Mouse (Mus musculus) B cell, adult 2 months (primary cell): ENCODE measurements around the gene Olfr1344.
"Not testable (repeated sequence)": the region's sequence is repeated elsewhere in the genome, so short reads cannot be mapped to it uniquely, and the experiment has no call there.

Experiments
- DNase-seq, 2 experiments: peaks; one replicate each; pipeline ENCODE4 v3.0.0; 2022

Olfr1344 gene

DNA sequence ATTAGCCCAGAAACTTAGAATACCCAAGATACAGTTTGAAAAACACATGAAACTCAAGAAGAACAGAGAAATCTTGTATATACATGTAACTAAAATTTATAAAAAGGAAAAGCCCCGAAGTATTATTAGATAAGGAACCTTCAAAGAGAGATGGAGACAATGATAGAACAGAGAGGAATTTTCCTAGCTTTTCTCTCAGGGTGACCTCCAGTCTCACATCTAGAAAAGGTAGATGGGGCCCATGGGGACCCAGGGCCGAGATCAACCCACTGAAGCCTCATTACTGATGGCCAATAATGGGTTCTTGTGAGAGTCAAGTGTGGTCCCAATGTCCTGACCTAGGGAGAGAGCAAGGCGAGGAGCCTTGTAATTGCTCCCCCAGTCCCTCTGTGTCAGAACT lies at the start of gene Olfr1344:
Olfr1344 (plus strand) TSS at position 301 of the 400 bp plus-strand sequence.
- DNase-seq = no peak

DNA sequence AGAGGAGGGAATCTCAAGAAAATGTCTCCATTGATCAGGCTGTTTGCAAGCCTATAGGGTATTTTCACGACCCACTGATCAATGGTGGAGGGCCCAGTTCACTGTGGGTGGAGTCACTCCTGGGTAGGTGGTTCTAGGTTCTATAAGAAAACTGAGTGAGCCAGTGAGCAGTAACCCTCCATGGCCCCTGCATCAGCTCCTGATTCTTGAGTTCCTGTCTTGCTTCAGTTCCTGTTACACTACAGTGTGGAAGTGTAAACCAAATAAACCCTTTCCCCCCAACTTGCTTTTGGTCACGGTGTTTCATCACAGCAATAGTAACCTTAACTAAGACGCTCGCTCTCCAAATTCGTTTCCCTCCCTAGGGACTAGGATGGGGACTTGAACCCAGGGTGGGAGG lies 49.5 kb upstream of the Olfr1344 start:
- DNase-seq = no peak

DNA sequence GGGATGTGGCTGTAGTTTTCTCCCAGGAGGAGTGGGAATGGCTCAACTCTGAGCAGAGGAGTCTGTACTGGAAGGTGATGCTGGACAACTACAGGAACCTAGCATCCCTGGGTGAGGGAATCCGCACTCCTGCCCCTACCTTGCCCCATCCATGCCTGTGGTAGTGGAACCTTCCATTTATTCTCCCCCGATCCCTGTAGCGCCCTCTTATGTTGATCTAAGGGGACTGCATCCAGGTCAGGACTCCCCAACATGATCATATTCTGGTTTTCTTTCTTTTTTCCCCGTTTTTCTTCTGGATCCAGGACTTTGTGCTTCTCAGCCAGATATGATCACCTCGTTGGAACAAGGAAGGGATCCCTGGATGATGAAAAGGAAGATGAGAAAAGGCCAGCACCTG lies 49.0 kb upstream of the Olfr1344 start:
- peak in 1 of 2 experiments; percentile 2 for DNase-seq

DNA sequence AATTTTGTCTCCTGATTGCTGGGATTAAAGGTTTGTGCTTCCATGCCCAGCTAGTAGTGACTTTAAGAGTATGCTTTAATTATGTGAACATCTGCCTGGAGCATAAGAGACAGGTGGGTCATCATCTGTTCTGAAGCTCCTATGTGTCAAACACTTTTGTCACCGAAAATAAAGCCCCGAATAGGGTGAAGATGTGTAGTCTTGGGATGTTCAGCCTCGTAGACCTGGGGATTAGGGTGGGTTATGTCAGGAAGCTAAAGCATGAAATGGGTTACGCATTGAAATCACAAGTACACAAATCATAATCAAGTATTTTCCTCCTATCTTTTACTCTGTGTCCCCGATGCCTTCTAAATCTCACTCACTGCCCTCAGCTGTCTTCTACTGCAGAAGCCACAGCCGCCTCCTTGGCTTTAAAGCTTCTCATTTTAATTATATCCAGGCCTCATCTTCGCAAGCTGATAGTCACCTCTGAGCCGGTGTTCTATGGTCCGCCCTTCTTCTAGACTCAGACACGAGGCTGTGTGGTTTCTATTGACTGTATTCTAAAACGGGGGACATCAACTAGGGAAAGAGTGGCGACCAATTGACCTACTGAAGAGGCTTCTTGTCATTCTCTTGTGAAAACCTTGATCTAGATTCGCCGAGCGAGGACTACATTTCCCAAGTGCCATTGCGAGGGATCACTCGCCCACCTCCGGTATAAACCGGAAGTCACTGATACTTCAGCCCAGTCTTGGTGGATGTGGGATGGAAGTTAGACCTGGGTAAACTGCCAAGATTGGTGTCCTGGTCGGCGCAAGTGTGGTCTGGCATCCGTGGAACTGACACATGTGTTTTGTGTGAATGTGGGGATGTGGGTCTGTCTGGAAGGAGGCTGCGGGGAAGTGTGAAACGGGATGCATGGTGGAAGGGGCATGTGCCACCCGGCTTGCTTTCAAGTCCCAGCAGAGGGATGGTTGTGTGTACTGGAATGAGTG lies 40.2 kb upstream of the Olfr1344 start, which contains the start of gene Smim17:
Smim17 (plus strand) TSS at position 720 of the 980 bp plus-strand sequence.
- peak; percentile 64 to 65 for DNase-seq

DNA sequence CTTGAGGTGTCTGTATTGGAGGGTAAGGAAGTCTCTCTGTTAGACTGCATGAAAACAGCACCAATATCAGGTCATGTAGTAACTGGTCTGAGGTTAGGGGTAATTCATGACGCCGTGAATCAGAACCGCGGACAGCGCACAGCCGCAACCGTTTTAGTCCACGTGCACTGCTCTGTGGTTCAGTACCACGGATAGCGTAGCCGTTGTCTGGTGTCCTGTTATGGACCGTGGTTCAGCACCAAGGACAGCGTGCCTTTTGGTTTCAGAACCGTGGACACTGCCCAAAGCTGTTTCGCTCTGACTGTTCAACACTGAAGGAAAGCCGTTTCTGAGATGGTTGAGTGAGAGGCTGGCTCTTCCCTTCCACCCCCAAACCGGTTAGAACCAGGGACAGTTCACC lies 28.4 kb upstream of the Olfr1344 start, which contains the start of gene Gm20715:
Gm20715 (plus strand) TSS at position 235 of the 400 bp plus-strand sequence.
- peak; percentile 68 to 72 for DNase-seq

DNA sequence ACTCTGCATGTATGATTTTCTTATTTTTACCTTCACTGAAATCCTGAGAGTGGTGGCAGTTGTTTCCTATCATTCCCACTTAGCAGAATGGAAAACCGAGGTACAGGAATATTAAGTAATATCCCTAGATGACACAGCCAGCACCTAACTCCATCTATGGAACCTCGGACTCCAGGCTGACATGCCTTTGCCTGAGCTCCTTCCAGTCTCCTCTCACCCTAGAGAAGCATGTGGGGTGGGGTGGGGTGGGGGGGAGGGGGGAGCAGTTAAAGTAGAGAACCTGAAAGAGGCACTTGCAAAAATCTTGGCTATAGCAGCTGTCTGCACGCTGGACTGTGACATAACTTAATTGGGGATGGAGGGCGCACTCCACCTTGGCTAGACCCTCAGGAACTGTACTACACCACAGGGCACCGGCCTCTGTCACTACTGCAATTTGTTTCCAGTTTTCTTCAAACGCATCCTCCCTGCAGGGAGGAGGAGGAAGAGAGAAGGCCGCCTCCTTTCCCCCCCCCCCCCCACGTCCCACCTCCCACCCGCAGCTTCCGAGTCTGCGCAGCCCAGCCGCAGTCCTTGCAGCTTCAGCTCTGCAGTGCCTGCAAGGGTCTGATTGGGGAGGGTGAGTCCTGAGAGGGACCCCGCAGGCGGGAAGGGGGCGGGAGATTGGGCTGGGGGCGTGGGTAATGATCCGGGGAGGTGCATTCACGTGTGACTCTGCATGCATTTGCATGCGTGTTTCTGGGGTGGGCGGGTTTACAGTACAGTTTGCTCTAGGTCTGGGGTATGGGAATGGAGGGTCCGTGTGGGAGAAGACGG lies 23.7 kb upstream of the Olfr1344 start:
- no peak for DNase-seq

DNA sequence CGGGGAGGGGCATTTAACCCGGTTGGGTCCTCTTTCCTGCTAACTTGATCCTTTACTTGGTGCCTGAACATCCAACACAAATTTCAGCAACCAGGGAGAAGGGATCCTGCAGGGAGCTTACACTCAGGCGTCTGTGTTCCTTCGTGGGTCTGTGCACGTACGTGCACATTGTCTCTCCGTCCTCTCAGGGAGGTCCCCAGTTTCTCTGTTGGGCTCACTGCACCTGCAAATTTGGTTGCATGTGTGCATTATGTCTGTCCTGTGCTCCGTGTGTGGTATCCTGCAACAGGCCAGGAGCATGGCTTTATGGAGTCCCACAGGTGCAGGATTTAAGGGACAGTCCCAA lies 23.1 kb upstream of the Olfr1344 start:
- no peak for DNase-seq

DNA sequence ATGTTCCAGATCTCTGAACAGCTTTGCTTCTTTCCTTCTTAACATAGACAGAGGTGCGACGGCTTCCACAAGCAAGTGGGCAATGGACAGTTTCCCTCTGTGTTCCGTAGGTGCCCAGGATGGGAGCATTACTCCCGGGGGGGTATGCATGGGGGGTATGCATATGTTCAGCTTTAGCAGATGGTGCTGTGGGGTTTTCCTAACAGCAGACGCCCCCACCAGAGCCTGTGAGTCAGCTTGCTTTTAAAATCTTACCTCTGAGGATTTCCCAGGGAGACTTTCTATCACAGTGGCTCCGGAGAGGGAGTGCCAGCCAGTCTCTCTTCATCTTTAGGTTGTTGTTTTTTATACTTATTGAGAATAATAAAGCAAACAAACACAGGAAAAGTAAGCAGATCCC lies 18.6 kb upstream of the Olfr1344 start:
- DNase-seq = no peak

DNA sequence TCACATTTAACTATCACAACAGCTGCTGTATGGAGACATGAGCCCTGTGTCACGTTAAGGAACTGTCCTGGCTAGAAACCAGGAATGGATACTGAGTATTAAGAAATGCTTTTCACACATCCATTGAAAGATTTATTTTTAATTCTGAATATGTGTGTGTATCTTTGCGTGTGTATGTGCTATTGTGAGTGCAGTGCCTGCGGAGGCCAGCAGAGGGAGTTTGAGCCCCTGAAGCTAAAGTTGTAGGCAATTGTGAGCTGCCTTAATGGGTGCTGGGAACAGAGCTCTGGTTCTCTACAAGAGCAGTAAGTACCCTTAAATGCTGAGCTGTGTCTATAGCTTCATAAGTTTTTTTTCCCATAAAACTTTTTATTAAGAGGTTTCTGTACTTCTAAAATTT lies 9.1 kb upstream of the Olfr1344 start:
- DNase-seq = peak in 1 of 2 experiments; percentile 5

DNA sequence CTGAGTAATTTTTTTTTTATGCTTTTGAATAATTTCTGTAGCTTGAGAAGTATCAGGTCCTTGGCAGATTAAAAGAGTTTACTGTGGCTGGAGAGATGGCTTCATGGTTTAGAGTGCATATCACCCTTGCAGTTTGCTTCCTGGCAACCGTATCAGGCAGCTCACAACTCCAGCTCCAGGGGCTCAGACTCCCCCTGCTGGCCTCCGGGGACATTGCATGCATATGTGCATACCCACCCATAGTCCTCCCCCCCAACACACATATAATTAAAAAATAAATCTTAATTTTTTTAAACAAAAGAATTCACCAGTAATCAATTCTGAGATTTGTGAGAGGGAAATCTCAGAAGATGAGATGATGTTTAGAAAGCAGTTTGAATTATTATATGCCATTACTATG lies 8.1 kb upstream of the Olfr1344 start:
- DNase-seq = peak; percentile 50 to 57

DNA sequence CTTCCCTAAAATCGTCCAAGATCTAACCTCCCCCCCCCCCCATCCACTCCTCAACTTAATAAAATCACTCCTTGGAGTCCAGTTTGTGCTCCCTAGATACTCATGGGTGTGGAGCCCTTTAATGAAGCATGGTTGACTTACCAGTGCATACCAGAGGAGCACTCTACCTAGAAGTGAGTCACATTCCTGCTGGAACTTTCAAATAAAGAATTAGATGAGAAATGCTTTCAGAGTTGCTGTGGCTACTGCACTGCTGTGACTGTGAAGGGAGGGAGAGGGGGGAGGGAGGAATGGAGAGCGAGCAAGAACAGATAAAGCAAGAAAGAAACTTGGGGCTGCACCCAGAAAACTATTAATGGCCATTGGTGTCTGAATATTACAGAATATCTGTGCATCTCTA lies 2.7 kb downstream of the Olfr1344 start:
- no peak for DNase-seq

DNA sequence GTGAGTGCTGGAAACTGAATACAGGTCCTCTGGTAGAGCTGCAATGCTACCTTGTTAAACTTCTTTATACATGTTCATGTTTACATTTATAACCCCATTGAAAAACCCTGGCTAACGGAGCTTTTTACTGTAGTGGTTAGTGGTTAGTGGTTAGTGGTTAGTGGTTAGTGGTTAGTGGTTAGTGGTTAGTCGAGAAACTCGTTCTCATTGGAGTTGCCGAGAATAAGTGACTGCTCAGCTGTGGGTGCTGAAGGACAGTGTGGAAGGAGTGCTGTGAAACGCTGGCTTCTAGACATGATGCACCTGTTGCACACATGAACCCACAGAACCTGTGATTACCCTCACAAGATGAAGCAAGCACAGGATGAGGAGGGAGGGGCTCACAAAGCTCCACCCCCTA lies 9.3 kb downstream of the Olfr1344 start:
- no peak for DNase-seq

DNA sequence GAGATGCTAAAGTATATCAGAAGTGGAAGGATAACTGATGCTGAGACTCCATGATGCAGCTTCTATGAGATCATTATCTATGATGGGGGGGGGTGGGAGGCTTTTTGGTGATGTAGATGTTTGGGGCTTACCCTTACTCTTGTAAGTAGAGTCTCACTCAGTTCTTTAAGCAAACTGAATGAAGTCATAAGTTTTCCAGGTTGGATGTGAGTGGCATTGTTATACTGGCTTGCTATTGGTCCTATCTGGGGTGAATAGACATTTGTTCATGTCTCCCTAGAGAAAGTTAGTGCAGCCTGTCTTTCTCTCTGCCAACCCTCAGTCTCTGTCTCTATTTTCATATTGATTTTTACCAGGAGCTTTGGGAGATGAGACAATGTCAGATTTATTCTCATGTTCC lies 17.4 kb downstream of the Olfr1344 start, which contains the start of gene Olfr1336:
Olfr1336 (plus strand) TSS at position 301 of the 400 bp plus-strand sequence.
- no peak for DNase-seq

DNA sequence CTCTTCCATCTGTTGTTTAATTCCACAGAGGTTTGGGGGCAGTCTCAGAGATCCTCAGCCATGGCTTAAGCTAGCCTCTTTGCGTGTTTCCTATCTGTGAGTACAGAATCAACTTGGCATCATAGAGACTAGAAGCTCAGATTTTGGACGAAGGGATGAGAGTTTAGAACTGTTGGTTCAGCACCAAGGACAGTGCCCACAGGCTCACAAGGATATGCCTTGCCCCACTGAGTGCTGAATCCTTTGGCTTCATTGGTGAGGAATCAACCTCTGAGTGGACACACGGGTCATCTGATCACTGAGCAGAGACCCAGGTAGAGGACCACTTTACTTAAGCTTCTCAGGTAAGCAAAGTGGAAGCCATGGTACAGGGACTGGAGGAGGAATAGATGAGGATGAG lies 17.9 kb downstream of the Olfr1344 start:
- DNase-seq = no peak

DNA sequence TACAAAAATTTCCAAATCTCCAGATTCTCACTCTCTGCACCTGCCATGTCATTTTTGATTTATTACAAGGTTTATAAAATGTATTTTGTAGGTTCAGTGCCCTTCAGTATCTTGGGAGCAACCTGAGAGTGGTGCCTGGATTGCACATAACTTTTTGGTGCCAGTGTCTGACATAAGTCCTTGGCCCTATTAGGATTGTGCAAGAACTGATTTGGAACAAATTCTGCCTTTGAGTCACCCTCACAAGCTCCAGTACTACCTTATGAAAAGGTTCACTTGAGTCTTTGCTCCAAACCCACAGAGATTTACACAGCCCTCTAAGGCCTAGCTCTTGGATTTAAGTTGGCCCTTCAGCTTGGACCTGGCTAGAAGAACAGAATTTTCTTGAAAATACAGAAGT lies 28.5 kb downstream of the Olfr1344 start, which contains the start of gene Olfr1346:
Olfr1346 (plus strand) TSS at position 151 of the 400 bp plus-strand sequence.
- DNase-seq = no peak

DNA sequence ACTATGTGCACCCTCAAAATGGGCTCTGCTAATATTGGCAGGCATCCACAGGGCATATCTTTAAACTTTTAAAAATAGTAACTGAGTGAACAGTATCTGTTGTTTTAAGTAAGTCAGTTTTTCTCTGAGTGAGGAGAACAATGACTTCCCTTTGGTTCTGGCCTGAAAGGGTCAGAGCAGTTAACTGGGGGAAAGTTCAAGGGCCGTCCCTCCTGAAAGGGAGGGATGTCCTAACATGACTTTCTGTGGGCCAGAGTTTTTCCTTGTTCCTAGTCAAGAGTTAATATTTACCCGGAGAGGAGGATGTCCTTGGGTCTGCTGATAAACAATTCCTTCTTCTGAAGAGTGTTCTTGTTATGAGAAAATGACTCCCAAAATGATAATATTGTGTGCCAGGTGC lies 39.1 kb downstream of the Olfr1344 start:
- not testable (repeated sequence) for DNase-seq

DNA sequence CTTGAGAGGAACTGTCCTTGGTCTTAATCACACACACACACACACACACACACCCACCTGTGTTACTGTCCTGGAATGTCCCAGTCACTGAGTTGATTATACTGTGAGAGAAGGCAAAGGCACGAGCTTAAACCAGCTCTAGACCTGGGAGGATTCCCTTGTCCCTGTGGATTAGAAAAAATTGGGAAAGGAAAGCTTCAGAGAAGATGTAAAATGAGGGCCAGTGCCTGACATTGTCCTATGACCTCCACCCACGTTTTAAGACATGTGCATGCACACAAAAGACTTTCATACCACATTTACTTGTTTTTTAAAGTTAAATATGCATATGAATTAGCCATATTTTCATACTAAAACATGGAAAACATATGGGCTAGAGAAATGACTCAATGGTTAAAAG lies 48.4 kb downstream of the Olfr1344 start, which contains the start of gene Olfr5:
Olfr5 (minus strand) TSS at position 101 of the 400 bp plus-strand sequence.
- no peak for DNase-seq
